ENCODE assay signal across 8 mouse cellular contexts in genomic region chr8:12383979-12384890, GRCm38 (mm10). TPM values are rescaled to one million over a fixed set of nuclear protein-coding genes. Genes with fewer than 3 reads are reported as not detected.
A peak's percentile ranks its signal among the peaks of the same experiment; 100 is the strongest.
DNase-seq lines count a peak whose midpoint lies in the region; ATAC-seq lines count a peak whose summit lies in the region.

No protein-coding gene starts in this region.

- under 1% methylated on average over 34 of the region's 34 CpGs for WGBS in heart, embryonic 12.5 days
- under 1% methylated on average over 34 of the region's 34 CpGs for WGBS in hindbrain, embryonic 16.5 days
- under 1% methylated on average over 34 of the region's 34 CpGs for WGBS in midbrain, embryonic 15.5 days

- peak overlapping the region; percentile 40 for H3K4me3 ChIP-seq in heart, embryonic 12.5 days
- peak overlapping the region; percentile 41 for H3K4me3 ChIP-seq in hindbrain, embryonic 16.5 days (ENCODE audit: low read length)
- peak overlapping the region; percentile 34 for H3K4me3 ChIP-seq in midbrain, embryonic 15.5 days

- no peaks in the 10 kb centered on the region for H3K36me3 ChIP-seq in heart, embryonic 12.5 days
- no peaks in the 10 kb centered on the region for H3K36me3 ChIP-seq in hindbrain, embryonic 16.5 days (ENCODE audit: control insufficient read depth, insufficient read depth, low read length)
- H3K36me3 ChIP-seq in midbrain, embryonic 15.5 days (replicated peaks) = no peaks in the 10 kb centered on the region

- ATAC-seq in heart, embryonic 12.5 days (ENCODE audit: insufficient number of reproducible peaks, low FRiP score) = no peak
- peak; percentile 48 for ATAC-seq in hindbrain, embryonic 16.5 days
- peak; percentile 31; the same call in 1 of the 2 replicates for ATAC-seq in midbrain, embryonic 15.5 days (replicated peaks)

- peak overlapping the region; percentile 70 for H3K4me2 ChIP-seq in heart, embryonic 12.5 days
- peak overlapping the region; percentile 62 for H3K4me2 ChIP-seq in hindbrain, embryonic 16.5 days (ENCODE audit: low read length)
- H3K4me2 ChIP-seq in midbrain, embryonic 15.5 days = peak overlapping the region; percentile 58

- H3K9ac ChIP-seq in heart, embryonic 12.5 days = no peak overlapping the region
- H3K9ac ChIP-seq in hindbrain, embryonic 16.5 days (ENCODE audit: low read depth, low read length) = peak overlapping the region; percentile 29; the same call in 1 of the 2 replicates
- peak overlapping the region; percentile 25; the same call in 1 of the 2 replicates for H3K9ac ChIP-seq in midbrain, embryonic 15.5 days

- H3K27ac ChIP-seq in heart, embryonic 12.5 days (ENCODE audit: poor library complexity, severe bottlenecking) = no peak overlapping the region
- H3K27ac ChIP-seq in hindbrain, embryonic 16.5 days (ENCODE audit: low read depth, low read length) = 0 out of 2 replicates have a peak overlapping the region, but pooled peaks have one; percentile 49
- peak overlapping the region; percentile 63 for H3K27ac ChIP-seq in midbrain, embryonic 15.5 days

- intact Hi-C loops in heart, postnatal 25 days (cut with DNase I) = no loop called here

- peaks cover 27% of the 10 kb centered on the region for H3K4me1 ChIP-seq in heart, embryonic 12.5 days (replicated peaks)
- H3K4me1 ChIP-seq in hindbrain, embryonic 16.5 days (ENCODE audit: control insufficient read depth, insufficient read depth, low read depth, low read length) = peaks cover 9% of the 10 kb centered on the region; the same call in 1 of the 2 replicates
- peaks cover 26% of the 10 kb centered on the region for H3K4me1 ChIP-seq in midbrain, embryonic 15.5 days

- no peak for DNase-seq in heart, postnatal 25 days (ENCODE audit: low spot score)
- peak; percentile 69 for DNase-seq in embryo, embryonic 11 days
- no peak for DNase-seq in adrenal gland, adult 18-20 months (ENCODE audit: low spot score in 2 of 2)
- no peak for DNase-seq in left cerebral cortex, adult 18-20 months (ENCODE audit: low spot score in 2 of 2)
- no peak for DNase-seq in gastrocnemius, postnatal 4 days (ENCODE audit: low spot score in 2 of 2)

- H3K9me3 ChIP-seq in heart, embryonic 12.5 days (replicated peaks) = no peaks in the 10 kb centered on the region
- H3K9me3 ChIP-seq in hindbrain, embryonic 16.5 days (ENCODE audit: control insufficient read depth, low read length) = no peaks in the 10 kb centered on the region
- H3K9me3 ChIP-seq in midbrain, embryonic 15.5 days = no peaks in the 10 kb centered on the region

- peaks cover 97% of the 10 kb centered on the region for H3K27me3 ChIP-seq in heart, embryonic 12.5 days (replicated peaks)
- H3K27me3 ChIP-seq in hindbrain, embryonic 16.5 days (replicated peaks; ENCODE audit: control insufficient read depth, insufficient read depth, low read length) = peaks cover 40% of the 10 kb centered on the region
- peaks cover 79% of the 10 kb centered on the region for H3K27me3 ChIP-seq in midbrain, embryonic 15.5 days (replicated peaks)

RNA-seq across cellular contexts. Expression of gene Sox1, which starts 10.9 kb away (rescaled TPM):
- polyA plus RNA-seq in heart, embryonic 12.5 days (2016; fragmentation: Nextera tagmentation; extraction: Ambion mirVana) = not detected in 2 replicates
- not detected for total RNA-seq in heart, postnatal 25 days (2021)
- polyA plus RNA-seq in hindbrain, embryonic 16.5 days (2015; fragmentation: Nextera tagmentation; extraction: Ambion mirVana) = 1.2 and 1.4 TPM in 2 replicates
- polyA plus RNA-seq in midbrain, embryonic 15.5 days (2015; fragmentation: Nextera tagmentation; extraction: Ambion mirVana) = 2.2 and 2.4 TPM in 2 replicates
- total RNA-seq in adrenal gland, adult 18-20 months (2021) = not detected
- total RNA-seq in left cerebral cortex, adult 18-20 months (2021) = 10 to 100 TPM in 1 of 2 experiments, 1 to 10 TPM in 1; 9.4 to 10.6 TPM
- total RNA-seq in gastrocnemius, postnatal 4 days (2021) = not detected

Comparison
In these comparisons a context has a peak if more than half of its experiments do, and no peak if none do; other contexts are left out.
1. RNA of gene Sox1, which starts 10.9 kb away (total RNA-seq): 9.4 to 10.6 TPM in left cerebral cortex, adult 18-20 months; not detected in gastrocnemius, postnatal 4 days, not detected in heart, postnatal 25 days and not detected in adrenal gland, adult 18-20 months; every median in the first group is over 10 times any median in the second.
2. Peak in every context shown above with its lines, with median percentiles within 50 percentile points of each other: H3K4me2 ChIP-seq and H3K4me3 ChIP-seq.